Mouse (Mus musculus): ENCODE results near the gene Nr2f2.

Gene Nr2f2

DNA sequence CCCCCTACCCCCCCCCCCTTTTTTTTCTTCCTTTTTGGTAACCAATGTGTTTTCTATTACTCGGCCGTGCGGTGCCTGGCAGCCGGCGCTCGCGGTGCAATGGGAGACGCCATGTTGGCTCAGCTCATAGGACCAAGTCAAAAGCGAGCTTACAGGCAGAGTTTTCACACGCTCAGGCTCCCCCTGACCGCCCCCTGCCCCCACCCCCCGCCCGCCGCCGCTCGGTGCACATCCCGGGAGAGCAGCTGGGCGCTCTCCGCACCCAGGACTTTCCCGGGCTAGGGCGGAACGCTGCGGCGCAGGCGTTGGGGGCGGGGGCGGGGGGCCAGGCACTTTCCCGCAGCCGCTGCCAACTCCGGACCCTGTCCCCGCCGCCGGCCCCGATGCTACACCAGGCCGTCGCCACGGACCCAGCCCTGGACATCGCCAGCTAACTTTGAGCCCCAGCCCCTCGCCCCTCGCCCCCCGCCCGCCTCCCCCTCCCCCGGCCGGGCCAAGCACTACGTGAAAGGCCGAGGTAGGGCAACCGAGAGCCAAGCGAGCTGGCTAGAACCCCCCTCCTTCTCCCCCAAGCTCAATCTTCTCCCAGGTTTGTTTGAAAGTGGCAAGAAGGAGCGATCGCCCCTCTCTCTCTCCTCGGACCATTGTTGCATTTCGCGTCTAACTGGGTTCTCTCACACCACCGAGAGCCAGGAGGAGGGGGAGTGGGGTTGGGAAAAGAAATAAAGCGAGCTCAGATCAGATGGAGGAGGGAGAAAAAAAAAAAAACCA, 15.6 kb downstream of the Nr2f2 start:
- peak; percentile 54 for DNase-seq (ENCODE audit: low spot score)

DNA sequence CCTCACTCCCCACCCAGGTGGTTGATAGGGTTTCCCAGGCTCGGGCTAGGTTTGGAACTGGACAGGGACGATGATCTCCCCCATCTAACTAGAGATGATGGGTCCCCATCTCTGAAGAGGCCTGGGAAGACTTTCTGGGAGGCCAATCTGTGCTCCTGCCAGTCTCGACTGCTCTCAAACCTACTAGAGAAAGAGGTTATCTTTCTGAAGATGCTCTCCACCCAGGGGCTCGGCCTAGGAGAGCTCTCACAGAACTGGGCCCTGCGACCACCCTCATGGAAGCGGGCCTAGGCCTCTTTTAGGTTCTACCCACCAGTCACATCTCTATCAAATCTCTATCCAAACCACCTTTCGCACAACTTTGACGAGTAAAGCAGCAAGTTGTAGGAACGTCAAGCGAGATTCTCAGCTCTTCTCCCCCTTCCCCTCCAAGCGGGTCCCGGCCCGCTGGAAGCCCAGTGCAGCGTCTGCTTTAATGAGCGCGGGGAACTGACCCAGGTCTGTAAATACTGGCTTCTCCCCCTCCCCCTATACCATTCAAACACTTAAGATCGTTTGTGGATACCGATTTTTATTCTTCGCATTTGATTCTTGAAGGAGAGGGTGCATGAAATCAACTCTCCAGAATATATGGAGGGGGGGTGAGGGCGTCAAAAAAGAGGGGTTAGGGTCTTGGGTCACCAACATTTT, 16.4 kb downstream of the Nr2f2 start:
- peak; percentile 43 for DNase-seq (ENCODE audit: low spot score)

GRCm38 (mm10) chr7:70348977-70349615, 17.4 kb downstream of the Nr2f2 start:
- peak; percentile 38 for DNase-seq (ENCODE audit: low spot score)

DNA sequence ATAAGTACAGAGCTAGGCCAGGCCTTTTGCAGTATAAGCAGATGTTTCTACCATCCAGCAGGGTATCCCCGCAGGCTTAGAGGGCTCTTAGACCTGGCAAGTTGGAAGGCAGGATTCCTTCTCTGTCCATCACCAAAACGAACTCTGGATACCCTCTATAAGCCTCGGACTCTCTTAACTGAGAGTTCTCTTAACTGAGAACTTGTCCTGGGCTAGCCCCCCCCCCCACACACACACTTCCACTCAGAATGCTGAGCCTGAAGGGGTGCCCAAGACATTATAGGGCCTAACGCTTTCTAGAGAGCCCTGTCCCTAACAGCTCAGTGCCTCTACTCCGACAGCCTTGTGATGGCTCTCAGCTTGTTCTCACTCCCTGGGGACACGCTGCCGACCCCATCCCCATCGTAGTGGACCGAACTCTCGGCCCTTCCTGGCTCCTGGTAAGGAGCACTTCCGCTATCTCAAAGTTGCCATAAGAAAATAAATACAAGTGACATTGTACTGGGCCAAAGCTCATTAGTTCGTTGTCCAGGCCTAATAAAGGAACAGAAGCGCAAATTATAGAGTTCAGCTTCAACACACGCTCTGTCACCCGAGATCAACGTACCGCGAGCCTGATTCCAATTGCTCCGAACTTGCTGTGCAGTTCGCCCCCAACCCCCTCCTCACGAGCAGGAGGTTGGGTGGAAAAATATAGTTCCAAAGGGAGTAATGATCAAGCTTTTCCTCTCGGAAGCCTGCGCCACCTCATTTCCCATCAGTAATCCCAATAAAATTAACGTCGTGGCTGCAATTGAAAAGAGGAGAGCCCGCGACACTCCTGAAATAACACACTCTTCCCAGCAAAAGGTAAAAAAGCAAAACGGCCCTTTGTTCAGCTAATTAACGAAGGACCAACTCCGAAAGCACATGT, 18.2 kb downstream of the Nr2f2 start:
- peak; percentile 39 for DNase-seq (ENCODE audit: low spot score)

- DNase-seq (ENCODE audit: low spot score) = no peak
These were observed 18.9 kb downstream of the Nr2f2 start for GRCm38 (mm10) chr7:70347618-70347958.

DNA sequence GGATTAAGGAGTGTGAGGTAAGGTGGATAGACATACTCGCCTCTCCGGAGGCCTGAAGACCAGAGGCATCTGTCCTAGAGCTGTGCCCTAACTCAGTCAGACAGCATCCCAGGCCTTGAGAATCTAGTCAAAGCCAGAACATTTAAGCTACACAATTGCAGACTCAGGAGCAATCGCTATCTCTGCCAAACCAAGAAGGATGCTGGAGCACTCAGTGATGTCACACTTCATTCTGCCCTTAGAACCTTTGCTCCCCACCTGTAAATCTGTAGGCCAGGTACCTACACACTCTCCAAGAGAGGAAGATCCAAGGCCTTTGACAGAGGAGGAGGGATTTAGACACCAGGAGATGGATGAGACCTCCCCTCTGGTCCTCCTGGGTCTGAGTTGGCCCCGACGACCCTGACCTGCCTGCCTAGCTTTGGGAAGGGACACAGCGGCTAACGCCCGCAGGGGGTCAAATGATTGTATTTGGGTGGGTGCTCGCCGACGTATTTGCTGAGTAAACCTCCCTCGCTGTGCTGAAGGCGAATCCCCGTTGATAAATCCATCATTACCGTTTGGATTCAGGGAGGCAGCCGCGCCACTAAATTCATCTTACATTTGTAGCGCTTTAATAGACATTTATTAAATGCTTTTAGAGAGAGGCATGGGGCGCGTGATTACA, 19.5 kb downstream of the Nr2f2 start:
- DNase-seq (ENCODE audit: low spot score) = no peak

- peak; percentile 74 for DNase-seq (ENCODE audit: low spot score)
These were observed 20.5 kb downstream of the Nr2f2 start for GRCm38 (mm10) chr7:70346010-70346536.

- peak; percentile 28 for DNase-seq (ENCODE audit: low spot score)
These were observed 23.1 kb downstream of the Nr2f2 start for GRCm38 (mm10) chr7:70343426-70343825.

GRCm38 (mm10) chr7:70342771-70343170, 23.8 kb downstream of the Nr2f2 start:
- peak; percentile 26 for DNase-seq (ENCODE audit: low spot score)

DNA sequence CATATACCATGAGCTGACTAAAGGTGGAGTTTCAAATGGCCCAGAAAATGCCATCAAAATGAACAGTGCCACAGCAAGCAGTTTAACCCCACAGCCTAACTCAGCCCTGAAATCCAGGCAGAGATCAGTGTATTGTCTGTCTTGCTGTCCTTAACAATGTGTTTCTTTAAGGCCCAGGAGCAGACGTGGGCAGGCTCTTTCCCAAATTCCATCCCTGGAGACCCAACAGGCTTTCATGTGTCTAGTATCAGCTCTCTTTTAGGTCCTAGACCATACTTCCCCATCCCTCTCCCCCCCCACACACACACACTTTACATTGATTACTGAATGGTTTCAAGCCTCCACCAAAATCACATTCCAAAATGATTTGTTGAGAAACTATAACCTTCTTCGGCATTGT, 24.5 kb downstream of the Nr2f2 start:
- DNase-seq (ENCODE audit: low spot score) = no peak

- DNase-seq (ENCODE audit: low spot score) = peak; percentile 47
These were observed 26.4 kb downstream of the Nr2f2 start for GRCm38 (mm10) chr7:70339998-70340630.

- no peak for DNase-seq (ENCODE audit: low spot score)
These were observed 28.3 kb downstream of the Nr2f2 start for GRCm38 (mm10) chr7:70338265-70338640.

DNA sequence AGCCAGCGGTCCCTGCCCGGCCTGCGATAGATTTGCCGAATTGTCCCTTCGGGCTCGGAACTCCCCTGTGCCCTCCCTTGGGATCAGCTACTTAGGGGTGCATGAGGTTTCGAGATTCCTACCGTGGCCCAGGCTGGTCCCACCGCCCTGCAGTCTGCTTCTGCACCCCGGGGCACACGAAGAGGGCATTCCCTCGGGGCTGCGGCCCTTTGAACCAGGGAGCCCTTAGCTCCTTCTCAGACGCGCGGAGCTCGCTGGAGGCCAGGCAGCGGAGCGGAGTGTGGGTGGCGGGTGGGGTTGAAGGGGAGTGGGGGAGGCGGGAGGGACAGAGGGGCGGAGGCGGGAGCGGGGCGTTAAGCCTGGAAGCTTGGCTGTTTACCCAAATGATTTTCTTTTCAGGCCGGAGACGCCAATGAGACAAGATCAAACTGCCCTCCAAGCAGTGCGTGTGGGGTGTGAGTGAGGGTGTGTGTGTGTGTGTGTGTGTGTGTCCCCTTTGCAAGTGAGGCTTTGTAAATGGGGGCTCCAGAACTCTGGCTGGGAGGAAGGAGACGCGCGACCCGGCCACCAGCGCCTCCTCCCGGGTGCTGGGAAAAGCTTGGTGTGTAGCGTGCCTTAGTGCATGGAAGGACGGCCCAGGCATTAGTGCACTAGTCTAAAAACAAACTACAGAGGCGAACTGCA, 28.8 kb downstream of the Nr2f2 start:
- peak; percentile 70 for DNase-seq (ENCODE audit: low spot score)

- DNase-seq (ENCODE audit: low spot score) = no peak
These were observed 29.8 kb downstream of the Nr2f2 start for GRCm38 (mm10) chr7:70336571-70337240.

GRCm38 (mm10) chr7:70336126-70336525, 30.4 kb downstream of the Nr2f2 start:
- DNase-seq (ENCODE audit: low spot score) = no peak

GRCm38 (mm10) chr7:70335411-70335810, 31.1 kb downstream of the Nr2f2 start:
- no peak for DNase-seq (ENCODE audit: low spot score)

DNA sequence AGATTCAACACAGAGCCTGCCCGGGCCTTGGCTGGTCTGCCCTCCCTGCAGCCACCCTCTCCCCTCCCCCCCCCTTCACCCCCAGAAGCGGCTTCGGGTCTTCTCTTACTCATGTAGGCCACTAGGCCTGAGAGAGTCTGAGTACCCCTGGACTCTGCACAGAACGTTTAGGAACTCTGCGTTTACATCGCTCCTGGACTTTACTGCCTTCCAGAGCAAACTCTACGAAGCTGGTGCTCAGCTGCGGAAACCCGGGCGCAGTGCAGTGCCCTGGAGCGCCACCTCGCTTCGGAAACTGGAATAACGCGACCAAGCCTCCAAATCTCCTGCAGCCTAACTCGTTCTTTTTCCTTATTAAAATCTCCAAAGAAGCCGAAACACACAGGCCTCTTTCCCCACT, 31.7 kb downstream of the Nr2f2 start:
- peak; percentile 93 for DNase-seq (ENCODE audit: low spot score)

GRCm38 (mm10) chr7:70333851-70334250, 32.7 kb downstream of the Nr2f2 start:
- no peak for DNase-seq (ENCODE audit: low spot score)

GRCm38 (mm10) chr7:70332926-70333664, 33.4 kb downstream of the Nr2f2 start:
- DNase-seq (ENCODE audit: low spot score) = no peak

Measured in testis, postnatal 10 days (tissue).